Mouse (Mus musculus) liver, embryonic 16.5 days (tissue): ENCODE results near the gene Gbf1. TPM values are rescaled to one million over a fixed set of nuclear protein-coding genes. Genes with fewer than 3 reads are reported as not detected.
A peak's percentile ranks its signal among the peaks of the same experiment; 100 is the strongest.
"Not testable (repeated sequence)": the region's sequence is repeated elsewhere in the genome, so short reads cannot be mapped to it uniquely, and the experiment has no call there.

Experiments used
- ATAC-seq: fragments of 200-750 bp; cut with Nextera tagmentation; 2 replicates; pipeline ENCODE4 v1.8.0; 2017; ENCODE audit warnings: low read depth, mild to moderate bottlenecking, moderate number of reproducible peaks, moderate library complexity
- H3K27ac ChIP-seq: fragments of 300-500 bp; sonication (generic); 2 replicates; pipeline ENCODE4 v1.5.1; 2014; ENCODE audit warnings: mild to moderate bottlenecking, low read length
- H3K27me3 ChIP-seq: fragments of 300-500 bp; sonication (generic); 2 replicates; pipeline ENCODE4 v1.6.1; 2014; ENCODE audit warnings: low read depth, low read length, mixed read lengths; ENCODE audit not compliant: control insufficient read depth, insufficient read depth
- H3K36me3 ChIP-seq: fragments of 300-500 bp; sonication (generic); 2 replicates; pipeline ENCODE4 v1.6.1; 2014; ENCODE audit warnings: mild to moderate bottlenecking; ENCODE audit not compliant: control insufficient read depth, insufficient read depth
- H3K4me1 ChIP-seq: fragments of 300-500 bp; sonication (generic); 2 replicates; pipeline ENCODE4 v1.6.1; 2014; ENCODE audit warnings: low read depth, low read length, mixed read lengths; ENCODE audit not compliant: control insufficient read depth
- H3K4me2 ChIP-seq: fragments of 300-500 bp; sonication (generic); 2 replicates; pipeline ENCODE4 v1.6.1; 2014; ENCODE audit warnings: low read depth, low read length, mixed read lengths
- H3K4me3 ChIP-seq: fragments of 300-500 bp; sonication (generic); 2 replicates; pipeline ENCODE4 v1.5.1; 2014; ENCODE audit warnings: low read depth, mild to moderate bottlenecking, low read length
- H3K9ac ChIP-seq: fragments of 300-500 bp; sonication (generic); 2 replicates; pipeline ENCODE4 v1.6.1; 2014; ENCODE audit warnings: low read depth, low read length
- H3K9me3 ChIP-seq: fragments of 300-500 bp; sonication (generic); replicated peaks from 2 replicates; pipeline ENCODE4 v1.6.1; 2016; ENCODE audit warnings: low read length; ENCODE audit not compliant: control insufficient read depth
- WGBS: fragments of 180-500 bp; shearing (Covaris S2); extraction: QIAGEN DNeasy Blood & Tissue Kit; methylation state at CpG from one replicate; pipeline ENCODE4 v1.1.7; 2014; ENCODE audit not compliant: insufficient replicate concordance; 5-methylcytosine and 5-hydroxymethylcytosine counted together
- polyA plus RNA-seq: library from polyadenylated mRNA; unstranded; fragments of >200 nt; fragmentation: Nextera tagmentation; extraction: Ambion mirVana; gene quantifications from 2 replicates; pipeline ENCODE4 v1.2.1, GENCODE M21; 2015

Gene Gbf1
- polyA plus RNA-seq, 1 experiment from 2014 or later: 14.8 TPM

GRCm38 (mm10) chr19:46124651-46125050 is 27.7 kb upstream of the Gbf1 start:
- Histone ChIP-seq H3K27me3 (peaks cover 4% of the 10 kb centered on the region), H3K27ac (no peak overlapping the region), H3K4me1 (no peaks in the 10 kb centered on the region; the same call in none of the 2 replicates), H3K9ac (no peak overlapping the region), H3K4me2 (no peak overlapping the region), H3K9me3 (no peaks in the 10 kb centered on the region), H3K36me3 (no peaks in the 10 kb centered on the region), H3K4me3 (no peak overlapping the region)
- ATAC-seq: no peak

- Histone ChIP-seq H3K9ac (no peak overlapping the region), H3K36me3 (no peaks in the 10 kb centered on the region), H3K4me1 (no peaks in the 10 kb centered on the region; the same call in 1 of the 2 replicates), H3K4me2 (no peak overlapping the region), H3K27ac (no peak overlapping the region), H3K4me3 (no peak overlapping the region), H3K9me3 (no peaks in the 10 kb centered on the region), H3K27me3 (peaks cover 17% of the 10 kb centered on the region)
- ATAC-seq: no peak
- 59% methylated on average over 4 of the region's 4 CpGs for WGBS
Observed at GRCm38 (mm10) chr19:46126301-46126700, 26.0 kb upstream of the Gbf1 start.

GRCm38 (mm10) chr19:46129737-46130136 is 22.6 kb upstream of the Gbf1 start:
- not testable (repeated sequence) for H3K9ac ChIP-seq, H3K4me2 ChIP-seq, H3K27ac ChIP-seq, H3K4me1 ChIP-seq, H3K4me3 ChIP-seq, ATAC-seq, H3K9me3 ChIP-seq, H3K36me3 ChIP-seq
- WGBS: 60% methylated on average over 6 of the region's 6 CpGs
- peaks cover 51% of the 10 kb centered on the region for H3K27me3 ChIP-seq

GRCm38 (mm10) chr19:46131283-46131682 is 21.0 kb upstream of the Gbf1 start:
- peaks cover 64% of the 10 kb centered on the region for H3K27me3 ChIP-seq
- WGBS: 5% methylated on average over 8 of the region's 8 CpGs
- peaks cover 13% of the 10 kb centered on the region for H3K4me1 ChIP-seq
- H3K36me3 ChIP-seq: no peaks in the 10 kb centered on the region
- peak overlapping the region; percentile 37; the same call in 1 of the 2 replicates for H3K4me3 ChIP-seq
- no peak overlapping the region for H3K9ac ChIP-seq
- no peaks in the 10 kb centered on the region for H3K9me3 ChIP-seq
- H3K4me2 ChIP-seq: peak overlapping the region; percentile 53
- no peak overlapping the region for H3K27ac ChIP-seq
- ATAC-seq: no peak

- Histone ChIP-seq H3K27me3 (peaks cover 70% of the 10 kb centered on the region), H3K36me3 (no peaks in the 10 kb centered on the region), H3K4me1 (peaks cover 19% of the 10 kb centered on the region), H3K9ac (no peak within 1 kb of the TSS), H3K9me3 (no peaks in the 10 kb centered on the region), H3K4me3 (peak within 1 kb of the TSS; percentile 37), H3K27ac (no peak within 1 kb of the TSS), H3K4me2 (peak within 1 kb of the TSS; percentile 53)
- ATAC-seq: peak; percentile 52; the same call in 1 of the 2 replicates
- 2% methylated on average over 31 of the region's 31 CpGs for WGBS
Observed at GRCm38 (mm10) chr19:46131694-46132525, 20.4 kb upstream of the Gbf1 start, which contains the start of gene Elovl3. TSS of gene Elovl3 (plus strand) at chr19:46131897.

- no peaks in the 10 kb centered on the region for H3K36me3 ChIP-seq
- H3K9ac ChIP-seq: no peak overlapping the region
- no peak overlapping the region for H3K4me3 ChIP-seq
- no peak overlapping the region for H3K4me2 ChIP-seq
- no peak for ATAC-seq
- 12% methylated on average over 6 of the region's 6 CpGs for WGBS
- H3K4me1 ChIP-seq: peaks cover 26% of the 10 kb centered on the region
- no peaks in the 10 kb centered on the region for H3K9me3 ChIP-seq
- peaks cover 77% of the 10 kb centered on the region for H3K27me3 ChIP-seq
- no peak overlapping the region for H3K27ac ChIP-seq
Observed at GRCm38 (mm10) chr19:46132577-46132976, 19.7 kb upstream of the Gbf1 start.

GRCm38 (mm10) chr19:46135297-46135696 is 17.0 kb upstream of the Gbf1 start:
- ATAC-seq: no peak
- H3K27ac ChIP-seq: no peak overlapping the region

GRCm38 (mm10) chr19:46135789-46136638 is 16.3 kb upstream of the Gbf1 start:
- H3K4me2 ChIP-seq: peak overlapping the region; percentile 90
- peak overlapping the region; percentile 62 for H3K4me3 ChIP-seq
- peaks cover 26% of the 10 kb centered on the region for H3K4me1 ChIP-seq
- no peaks in the 10 kb centered on the region for H3K36me3 ChIP-seq
- peaks cover 93% of the 10 kb centered on the region for H3K27me3 ChIP-seq
- H3K9ac ChIP-seq: peak overlapping the region; percentile 38
- ATAC-seq: peak; percentile 40
- no peaks in the 10 kb centered on the region for H3K9me3 ChIP-seq
- no peak overlapping the region for H3K27ac ChIP-seq
- under 1% methylated on average over 78 of the region's 79 CpGs for WGBS

More at GRCm38 (mm10) chr19:46135297-46135696, 17.0 kb upstream of the Gbf1 start:
- Histone ChIP-seq H3K4me2 (peak overlapping the region; percentile 90), H3K4me1 (peaks cover 26% of the 10 kb centered on the region), H3K4me3 (peak overlapping the region; percentile 62), H3K27me3 (peaks cover 94% of the 10 kb centered on the region), H3K9me3 (no peaks in the 10 kb centered on the region), H3K9ac (no peak overlapping the region), H3K36me3 (no peaks in the 10 kb centered on the region)
- 1% methylated on average over 12 of the region's 12 CpGs for WGBS
